Mouse (Mus musculus) hindbrain, embryonic 11.5 days (tissue): ENCODE data around the gene Dyrk1a. TPM values are rescaled to one million over a fixed set of nuclear protein-coding genes. Genes with fewer than 3 reads are reported as not detected.

Source experiments
- ATAC-seq: fragments of 200-750 bp; cut with Nextera tagmentation; 2 replicates; pipeline ENCODE4 v1.8.0; 2017; ENCODE audit warnings: mild to moderate bottlenecking, moderate TSS enrichment, moderate library complexity; ENCODE audit not compliant: low FRiP score
- DNase-seq: peaks from one replicate; pipeline ENCODE4 v3.0.0-alpha.2; 2015; ENCODE audit warnings: low spot score
- H3K27ac ChIP-seq: fragments of 300-500 bp; sonication (generic); 2 replicates; pipeline ENCODE4 v1.5.1; 2014; ENCODE audit warnings: mild to moderate bottlenecking, low read depth, low read length
- H3K27me3 ChIP-seq: fragments of 300-500 bp; sonication (generic); 2 replicates; pipeline ENCODE4 v1.6.1; 2014; ENCODE audit warnings: mild to moderate bottlenecking, low read length, moderate library complexity, mixed read lengths; ENCODE audit not compliant: control insufficient read depth, insufficient read depth
- H3K36me3 ChIP-seq: fragments of 300-500 bp; sonication (generic); 2 replicates; pipeline ENCODE4 v1.6.1; 2014; ENCODE audit warnings: mild to moderate bottlenecking, low read length, moderate library complexity, mixed read lengths; ENCODE audit not compliant: control insufficient read depth, insufficient read depth
- H3K4me1 ChIP-seq: fragments of 300-500 bp; sonication (generic); replicated peaks from 2 replicates; pipeline ENCODE4 v1.6.1; 2014; ENCODE audit warnings: low read length, mixed read lengths; ENCODE audit not compliant: control insufficient read depth, insufficient read depth
- H3K4me2 ChIP-seq: fragments of 300-500 bp; sonication (generic); replicated peaks from 2 replicates; pipeline ENCODE4 v1.6.1; 2014; ENCODE audit warnings: mild to moderate bottlenecking, low read depth, low read length
- H3K4me3 ChIP-seq: fragments of 300-500 bp; sonication (generic); 2 replicates; pipeline ENCODE4 v1.5.1; 2014; ENCODE audit warnings: low read depth, low read length
- H3K9ac ChIP-seq: fragments of 300-500 bp; sonication (generic); 2 replicates; pipeline ENCODE4 v1.6.1; 2014; ENCODE audit warnings: low read depth, low read length
- H3K9me3 ChIP-seq: fragments of 300-500 bp; sonication (generic); 2 replicates; pipeline ENCODE4 v1.6.1; 2016; ENCODE audit warnings: low read length; ENCODE audit not compliant: control insufficient read depth
- WGBS: fragments of 180-500 bp; shearing (Covaris S2); extraction: QIAGEN DNeasy Blood & Tissue Kit; methylation state at CpG from one replicate; pipeline ENCODE4 v1.1.7; 2014; 5-methylcytosine and 5-hydroxymethylcytosine counted together
- polyA plus RNA-seq: library from polyadenylated mRNA; unstranded; fragments of >200 nt; fragmentation: Nextera tagmentation; extraction: Ambion mirVana; gene quantifications from 2 replicates; pipeline ENCODE4 v1.2.1, GENCODE M21; 2014

Dyrk1a gene
- polyA plus RNA-seq, 1 experiment from 2014 or later = 17.5 TPM

DNA sequence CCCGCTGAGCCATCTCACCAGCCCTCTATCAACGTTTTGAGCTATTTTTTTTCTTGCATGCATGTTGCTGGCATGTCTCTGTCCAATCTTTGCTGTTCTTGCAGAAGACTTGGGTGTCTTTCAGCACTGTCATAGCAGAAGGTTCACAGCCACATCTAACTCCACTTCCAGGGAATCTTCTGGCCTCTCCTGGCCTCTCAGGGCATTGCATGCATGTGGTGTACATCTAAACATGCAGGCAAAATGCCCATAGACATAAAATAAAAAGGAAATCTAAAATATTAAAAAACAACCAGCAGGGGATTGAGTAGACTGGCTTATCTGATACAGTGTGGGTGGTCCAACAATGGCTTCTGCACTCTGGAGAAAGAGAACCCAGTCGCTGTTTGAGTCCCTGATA lies 165.7 kb downstream of the Dyrk1a start:
- 67% methylated on average over 3 of the region's 3 CpGs for WGBS
- Histone ChIP-seq H3K9me3 (no peaks in the 10 kb centered on the region), H3K27ac (no peak overlapping the region), H3K4me3 (no peak overlapping the region), H3K4me1 (no peaks in the 10 kb centered on the region), H3K27me3 (no peaks in the 10 kb centered on the region), H3K36me3 (no peaks in the 10 kb centered on the region), H3K4me2 (no peak overlapping the region), H3K9ac (no peak overlapping the region)
- no peak for ATAC-seq
- DNase-seq = no peak

DNA sequence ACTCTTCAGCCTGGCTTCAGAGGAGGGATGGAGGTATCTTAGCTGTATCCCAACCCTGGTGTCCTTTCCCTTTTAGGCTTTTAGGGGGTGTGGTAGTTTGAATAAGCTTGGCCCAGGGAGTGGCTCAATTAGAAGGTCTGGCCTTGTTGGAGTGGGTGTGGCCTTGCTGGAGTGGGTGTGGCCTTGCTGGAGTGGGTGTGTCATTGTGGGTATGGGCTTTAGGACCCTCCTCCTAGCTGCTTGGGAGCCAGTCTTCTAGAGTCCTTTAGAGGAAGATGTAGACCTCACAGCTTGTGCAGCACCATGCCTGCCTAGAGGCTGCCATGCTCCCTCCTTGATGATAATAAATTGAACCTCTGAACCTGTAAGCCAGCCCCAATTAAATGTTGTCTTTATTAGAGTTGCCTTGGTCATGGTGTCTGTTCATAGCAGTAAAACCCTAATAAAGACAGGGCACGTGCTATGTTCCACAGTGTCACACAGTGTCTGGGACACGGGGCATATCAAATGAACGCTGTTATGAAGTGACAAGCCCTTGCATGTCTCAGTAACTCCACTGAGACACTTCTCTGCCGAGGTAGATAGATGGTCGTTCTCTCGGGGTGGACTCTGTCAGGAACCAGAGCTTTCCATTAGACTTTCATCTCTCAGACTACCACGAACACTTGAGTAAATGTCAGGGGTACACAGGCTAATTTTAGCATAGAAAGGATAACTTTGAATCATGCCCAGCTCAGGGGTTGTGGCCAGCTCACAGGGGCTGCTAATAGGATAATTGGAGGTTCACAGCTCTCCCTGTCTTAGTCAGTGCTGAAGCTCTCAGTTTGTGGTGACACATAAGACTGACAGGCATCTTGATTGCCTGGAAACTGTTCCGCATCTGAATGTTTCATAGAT lies 166.9 kb downstream of the Dyrk1a start:
- H3K36me3 ChIP-seq = no peaks in the 10 kb centered on the region
- no peak for DNase-seq
- H3K9ac ChIP-seq = no peak overlapping the region
- no peak overlapping the region for H3K27ac ChIP-seq
- no peak overlapping the region for H3K4me2 ChIP-seq
- H3K9me3 ChIP-seq = no peaks in the 10 kb centered on the region
- H3K27me3 ChIP-seq = no peaks in the 10 kb centered on the region
- 84% methylated on average over 8 of the region's 8 CpGs for WGBS
- no peaks in the 10 kb centered on the region for H3K4me1 ChIP-seq
- H3K4me3 ChIP-seq = no peak overlapping the region
- no peak for ATAC-seq

DNA sequence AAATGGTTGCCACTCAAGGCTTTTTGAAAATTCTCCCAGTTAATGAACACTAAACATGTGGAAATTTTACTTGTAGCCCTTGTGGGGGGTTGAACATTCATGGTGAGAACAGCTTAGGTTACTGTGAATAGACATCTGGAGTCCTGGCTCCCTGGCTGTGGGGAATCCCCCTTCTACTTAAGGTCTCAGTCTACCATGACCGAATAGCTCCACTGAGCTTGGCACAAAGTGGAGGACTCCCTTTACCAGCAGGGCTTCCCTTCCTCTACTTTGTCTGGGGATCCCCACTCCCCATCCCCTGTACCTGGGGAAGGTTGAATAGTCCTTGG lies 167.5 kb downstream of the Dyrk1a start:
- 83% methylated on average over 1 of the region's 1 CpGs for WGBS
- no peak overlapping the region for H3K4me2 ChIP-seq

DNA sequence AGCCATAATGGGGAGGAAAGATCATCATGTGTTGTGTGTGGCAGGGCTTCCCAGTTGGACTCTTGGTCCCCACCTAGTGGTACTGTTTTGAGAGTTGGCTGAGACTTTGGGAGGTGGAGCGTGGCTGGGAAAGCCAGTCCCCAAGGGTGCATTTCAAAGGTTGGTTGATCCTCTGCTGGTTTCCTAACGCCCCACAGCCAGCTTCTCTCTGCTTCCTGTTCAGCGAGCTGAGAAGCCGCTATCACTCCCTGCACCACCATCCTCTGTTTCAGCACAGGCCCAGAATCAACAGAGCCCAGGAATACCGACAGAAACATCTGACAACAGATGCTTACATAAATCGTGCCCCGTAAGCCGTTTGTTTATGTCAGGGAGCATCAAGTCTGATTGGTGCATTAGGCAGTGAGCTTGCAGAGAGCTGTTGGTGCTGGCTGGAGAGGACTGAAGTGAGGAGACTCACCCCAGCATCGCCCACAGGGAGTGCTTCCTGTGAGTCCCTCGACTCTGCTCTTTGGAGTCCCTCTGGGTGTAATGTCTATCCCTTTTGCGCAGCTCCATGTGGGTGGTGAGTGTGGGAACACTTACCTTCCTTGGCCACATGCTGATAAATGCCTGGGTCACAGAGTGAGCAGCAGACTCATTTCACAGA lies 174.2 kb downstream of the Dyrk1a start:
- WGBS = 7% methylated on average over 11 of the region's 11 CpGs
- peak; percentile 53 for DNase-seq
- no peaks in the 10 kb centered on the region for H3K36me3 ChIP-seq

More for the DNA sequence above, 167.5 kb downstream of the Dyrk1a start:
- Histone ChIP-seq H3K4me3 (no peak overlapping the region), H3K36me3 (no peaks in the 10 kb centered on the region), H3K27ac (no peak overlapping the region), H3K9ac (no peak overlapping the region), H3K9me3 (no peaks in the 10 kb centered on the region), H3K27me3 (no peaks in the 10 kb centered on the region), H3K4me1 (no peaks in the 10 kb centered on the region)
- ATAC-seq (no peak), DNase-seq (no peak)

DNA sequence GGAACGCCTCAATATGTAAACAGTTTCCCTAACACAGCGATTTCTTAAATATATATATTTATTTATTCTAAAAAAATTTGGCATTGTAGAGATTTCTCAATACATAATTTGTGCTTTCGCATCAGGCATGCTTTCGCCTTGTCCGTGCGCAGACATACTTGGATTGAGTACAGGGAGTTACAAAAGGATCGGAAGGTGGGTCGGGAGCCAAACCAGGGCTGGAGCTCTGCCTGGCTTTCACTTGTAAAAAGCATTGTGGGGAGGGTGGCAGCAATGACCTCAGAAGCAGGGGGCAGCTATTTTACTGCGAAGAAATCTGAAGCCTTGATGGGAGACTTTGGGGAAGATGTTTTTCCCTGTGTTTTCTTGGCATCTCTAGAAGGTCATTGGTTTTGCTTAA lies 175.2 kb downstream of the Dyrk1a start:
- DNase-seq (no peak), ATAC-seq (no peak)
- Histone ChIP-seq H3K27ac (no peak overlapping the region), H3K9ac (no peak overlapping the region), H3K36me3 (no peaks in the 10 kb centered on the region), H3K4me2 (no peak overlapping the region), H3K4me1 (no peaks in the 10 kb centered on the region; the same call in 1 of the 2 replicates), H3K4me3 (no peak overlapping the region), H3K9me3 (no peaks in the 10 kb centered on the region), H3K27me3 (no peaks in the 10 kb centered on the region)
- 78% methylated on average over 9 of the region's 9 CpGs for WGBS

More for the DNA sequence above, 174.2 kb downstream of the Dyrk1a start:
- Histone ChIP-seq H3K4me2 (peak overlapping the region; percentile 29; the same call in 1 of the 2 replicates), H3K27me3 (no peaks in the 10 kb centered on the region), H3K4me1 (no peaks in the 10 kb centered on the region; the same call in 1 of the 2 replicates), H3K4me3 (0 out of 2 replicates have a peak overlapping the region, but pooled peaks have one; percentile 10), H3K9ac (no peak overlapping the region), H3K27ac (no peak overlapping the region), H3K9me3 (no peaks in the 10 kb centered on the region)
- no peak for ATAC-seq

Other genes with a start within 250 kb of the Dyrk1a start
- 5.7 and 6.9 TPM in 2 replicates for gene Ripply3, start 241.6 kb upstream of the Dyrk1a start, polyA plus RNA-seq
- 526 and 624 TPM in 2 replicates for gene Ttc3, start 199.4 kb upstream of the Dyrk1a start, polyA plus RNA-seq
- gene Pigp, start 198.2 kb upstream of the Dyrk1a start, polyA plus RNA-seq = 77.0 and 90.9 TPM in 2 replicates
- 66.8 and 74.2 TPM in 2 replicates for gene Vps26c, start 43.2 kb upstream of the Dyrk1a start, polyA plus RNA-seq